Mouse (Mus musculus) limb, embryonic 13.5 days (tissue): ENCODE results near the gene Mamdc4. TPM values are rescaled to one million over a fixed set of nuclear protein-coding genes. Genes with fewer than 3 reads are reported as not detected.
"Not testable (repeated sequence)": the region's sequence is repeated elsewhere in the genome, so short reads cannot be mapped to it uniquely, and the experiment has no call there.

Experiments
- ATAC-seq: fragments of 200-750 bp; cut with Nextera tagmentation; 2 replicates; pipeline ENCODE4 v1.8.0; 2017; ENCODE audit warnings: low read depth, moderate number of reproducible peaks, moderate TSS enrichment; ENCODE audit not compliant: low FRiP score
- H3K27ac ChIP-seq: fragments of 300-500 bp; sonication (generic); 2 replicates; pipeline ENCODE4 v1.5.1; 2015; ENCODE audit warnings: inconsistent platforms, mild to moderate bottlenecking, moderate library complexity
- H3K27me3 ChIP-seq: fragments of 300-500 bp; sonication (generic); 2 replicates; pipeline ENCODE4 v1.6.1; 2015; ENCODE audit warnings: mild to moderate bottlenecking, inconsistent platforms
- H3K36me3 ChIP-seq: fragments of 300-500 bp; sonication (generic); 2 replicates; pipeline ENCODE4 v1.6.1; 2015; ENCODE audit warnings: inconsistent platforms, mild to moderate bottlenecking, moderate library complexity
- H3K4me1 ChIP-seq: fragments of 300-500 bp; sonication (generic); 2 replicates; pipeline ENCODE4 v1.6.1; 2015; ENCODE audit warnings: inconsistent platforms
- H3K4me2 ChIP-seq: fragments of 300-500 bp; sonication (generic); replicated peaks from 2 replicates; pipeline ENCODE4 v1.6.1; 2015; ENCODE audit warnings: inconsistent platforms, mild to moderate bottlenecking, moderate library complexity
- H3K4me3 ChIP-seq: fragments of 300-500 bp; sonication (generic); 2 replicates; pipeline ENCODE4 v1.5.1; 2015; ENCODE audit warnings: moderate library complexity, mild to moderate bottlenecking, inconsistent platforms
- H3K9ac ChIP-seq: fragments of 300-500 bp; sonication (generic); 2 replicates; pipeline ENCODE4 v1.6.1; 2015; ENCODE audit warnings: mild to moderate bottlenecking, inconsistent platforms
- H3K9me3 ChIP-seq: fragments of 300-500 bp; sonication (generic); 2 replicates; pipeline ENCODE4 v1.6.1; 2016; ENCODE audit warnings: inconsistent platforms
- WGBS: fragments of 180-500 bp; shearing (Covaris S2); methylation state at CpG from one replicate; pipeline ENCODE4 v1.1.7; 2015; 5-methylcytosine and 5-hydroxymethylcytosine counted together
- polyA plus RNA-seq: library from polyadenylated mRNA; unstranded; fragments of >200 nt; fragmentation: Nextera tagmentation; extraction: Ambion mirVana; gene quantifications from 2 replicates; pipeline ENCODE4 v1.2.1, GENCODE M21; 2015

Gene Mamdc4
- polyA plus RNA-seq, 1 experiment from 2014 or later = 5.8 TPM

- H3K4me3 ChIP-seq, H3K4me2 ChIP-seq, H3K9me3 ChIP-seq, H3K9ac ChIP-seq, H3K27ac ChIP-seq, ATAC-seq, H3K27me3 ChIP-seq, H3K4me1 ChIP-seq, H3K36me3 ChIP-seq: not testable (repeated sequence)
- WGBS = 82% methylated on average over 4 of the region's 4 CpGs
Measured at GRCm38 (mm10) chr2:25553171-25553786, 21.4 kb downstream of the Mamdc4 start.

DNA sequence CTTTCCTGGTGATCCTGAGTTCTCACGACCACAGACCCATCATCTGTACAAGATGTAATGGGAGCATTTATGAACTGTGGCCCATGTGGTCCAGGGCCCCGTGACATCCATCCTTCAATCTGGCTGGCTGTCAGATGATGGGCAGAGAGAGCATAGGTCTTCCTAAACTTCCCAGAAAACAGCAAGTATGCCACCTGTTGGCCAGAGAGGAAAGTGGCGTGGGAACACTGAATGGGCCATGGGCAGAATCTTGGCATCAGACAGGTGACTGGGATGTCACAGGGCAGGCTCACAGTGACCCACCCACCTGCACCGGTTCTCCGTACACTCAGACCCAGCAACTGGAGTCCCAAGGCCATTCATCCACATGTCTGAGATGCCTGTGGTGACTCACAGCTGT lies 23.5 kb downstream of the Mamdc4 start:
- H3K9me3 ChIP-seq = no peaks in the 10 kb centered on the region
- no peak overlapping the region for H3K4me3 ChIP-seq
- ATAC-seq = no peak
- H3K4me2 ChIP-seq = no peak overlapping the region
- no peak overlapping the region for H3K9ac ChIP-seq
- no peak overlapping the region for H3K27ac ChIP-seq
- H3K27me3 ChIP-seq = no peaks in the 10 kb centered on the region
- peaks cover 4% of the 10 kb centered on the region; the same call in 1 of the 2 replicates for H3K4me1 ChIP-seq
- H3K36me3 ChIP-seq = no peaks in the 10 kb centered on the region
- WGBS = 32% methylated on average over 5 of the region's 5 CpGs

DNA sequence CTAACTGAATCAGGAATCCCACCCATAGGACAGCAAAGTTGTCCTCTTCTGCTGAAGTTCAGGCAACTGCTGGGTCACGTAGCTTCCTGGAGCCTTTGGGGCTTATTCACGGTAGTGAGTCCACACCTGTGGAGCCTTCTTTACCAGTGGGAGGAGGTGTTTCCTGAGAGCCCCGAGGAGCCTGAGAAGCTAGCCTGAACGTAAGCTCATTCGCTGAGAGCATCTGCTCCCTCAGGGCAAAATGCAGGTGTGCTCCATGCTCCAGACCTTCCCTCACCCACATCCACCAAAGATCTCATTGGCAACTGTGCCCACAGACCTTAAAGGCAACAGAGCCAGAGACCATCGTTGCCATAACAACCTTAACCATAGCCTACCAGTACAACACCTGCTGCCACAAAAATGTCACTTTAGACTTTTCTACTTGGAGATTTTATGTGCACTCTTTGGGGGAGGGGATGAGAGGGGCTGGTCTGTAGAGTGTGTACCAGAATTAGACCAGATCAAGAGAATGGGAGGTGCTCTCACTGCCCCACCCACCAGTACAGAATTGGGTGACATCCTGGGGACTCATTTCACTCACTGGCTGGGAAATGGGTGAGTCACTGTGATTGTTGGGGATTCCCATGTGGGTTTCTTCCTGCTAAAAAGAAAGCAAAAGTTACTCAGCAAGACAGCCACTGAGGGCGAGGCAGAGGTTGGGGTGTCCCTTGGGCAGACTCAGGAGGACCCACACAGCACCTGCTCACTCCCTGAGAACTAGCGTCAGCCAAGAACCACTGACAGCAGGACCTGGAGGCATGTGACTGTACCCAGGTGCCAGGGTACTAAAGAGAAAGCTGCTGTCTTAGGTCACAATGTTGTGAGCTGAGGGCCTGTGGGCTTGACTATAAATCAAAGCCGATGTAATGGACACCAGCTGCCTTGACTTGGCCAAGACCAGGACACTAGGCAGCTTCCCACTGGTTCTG lies 25.3 kb downstream of the Mamdc4 start:
- Histone ChIP-seq H3K36me3 (no peaks in the 10 kb centered on the region), H3K27ac (no peak overlapping the region), H3K4me3 (no peak overlapping the region), H3K9ac (peak overlapping the region; percentile 25; the same call in 1 of the 2 replicates), H3K4me2 (no peak overlapping the region), H3K9me3 (no peaks in the 10 kb centered on the region), H3K27me3 (no peaks in the 10 kb centered on the region), H3K4me1 (peaks cover 17% of the 10 kb centered on the region)
- ATAC-seq = no peak
- WGBS = 58% methylated on average over 9 of the region's 9 CpGs

DNA sequence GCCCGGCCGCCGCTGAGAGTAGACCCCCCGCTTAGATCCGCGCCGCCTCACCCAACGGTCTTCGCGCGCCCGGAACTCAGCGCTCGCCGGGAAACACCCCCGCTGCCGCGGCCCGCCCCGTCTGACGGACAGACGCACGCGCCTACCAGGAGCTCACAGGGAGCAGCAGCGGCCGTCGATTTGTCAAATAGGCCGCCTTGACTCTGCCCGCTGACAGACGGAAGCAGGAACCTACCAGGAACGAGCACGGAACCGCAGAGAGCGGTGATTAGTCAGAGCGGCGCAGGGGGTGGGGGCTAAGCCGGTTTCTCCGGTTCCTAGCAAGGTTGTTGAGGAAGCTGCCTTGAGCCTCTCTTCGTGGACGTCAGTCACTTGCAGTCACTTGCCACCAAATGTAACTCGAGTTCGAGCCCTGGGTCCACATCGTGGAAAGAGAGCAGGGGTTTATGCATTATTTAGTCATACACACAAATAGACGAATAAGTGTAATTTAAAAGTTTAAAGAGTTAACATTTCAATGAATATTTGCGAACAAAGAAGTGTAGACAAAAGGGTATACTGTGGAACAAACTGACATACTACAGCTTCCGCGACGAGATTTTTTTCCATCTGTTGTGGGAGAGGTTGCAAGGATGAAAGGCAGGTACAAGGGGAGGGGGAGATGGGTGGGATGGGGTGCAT lies 27.7 kb downstream of the Mamdc4 start, which contains the start of gene Traf2:
Gene Traf2, minus strand, starts transcription at position 130 of the 681 bp plus-strand sequence.
- H3K9me3 ChIP-seq = no peaks in the 10 kb centered on the region
- peaks cover 17% of the 10 kb centered on the region for H3K4me1 ChIP-seq
- peak; percentile 99 for ATAC-seq
- H3K9ac ChIP-seq = peak within 1 kb of the TSS; percentile 89
- 3% methylated on average over 48 of the region's 48 CpGs for WGBS
- H3K36me3 ChIP-seq = no peaks in the 10 kb centered on the region
- no peaks in the 10 kb centered on the region for H3K27me3 ChIP-seq
- H3K27ac ChIP-seq = peak within 1 kb of the TSS; percentile 65; the same call in 1 of the 2 replicates
- H3K4me2 ChIP-seq = peak within 1 kb of the TSS; percentile 85
- H3K4me3 ChIP-seq = peak within 1 kb of the TSS; percentile 75

DNA sequence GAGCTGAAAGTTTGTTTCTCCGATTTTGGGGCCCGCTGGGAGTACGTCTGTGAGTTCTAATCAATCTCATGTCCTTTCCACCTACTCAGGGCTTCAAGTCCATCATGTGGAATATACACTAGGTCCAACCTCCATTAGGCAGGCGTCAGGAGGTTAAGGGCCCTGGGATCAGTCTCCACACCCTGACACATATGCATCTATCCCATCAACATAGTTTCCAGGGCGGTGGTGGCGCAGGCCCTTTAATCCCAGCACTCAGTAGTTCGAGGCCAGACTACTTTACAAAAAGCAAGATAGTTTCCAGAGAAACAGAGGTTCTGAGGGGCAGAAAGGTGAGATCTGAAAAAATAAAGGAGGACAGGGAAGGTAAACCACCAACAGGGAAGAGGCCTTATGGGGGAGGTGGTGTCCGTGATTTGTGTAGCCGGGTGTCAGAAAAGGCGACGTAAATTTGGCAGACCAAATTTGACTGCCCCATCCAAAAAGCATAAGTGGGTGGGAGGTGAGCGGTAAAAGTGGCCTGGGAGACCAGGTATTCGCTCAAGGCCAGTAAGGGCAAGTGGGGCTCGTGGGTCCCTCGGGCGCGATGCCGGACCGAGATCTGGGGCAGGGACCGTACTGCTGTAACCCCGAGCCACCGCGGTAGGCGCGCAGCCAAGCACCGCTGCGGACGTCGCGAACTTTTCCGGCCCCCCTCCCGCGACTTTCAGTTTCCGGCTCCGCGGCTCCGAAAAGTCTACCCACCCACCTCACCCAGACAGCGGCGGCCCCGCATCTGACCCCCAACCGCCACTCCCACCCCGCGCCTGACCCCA lies 28.4 kb downstream of the Mamdc4 start:
- H3K4me1 ChIP-seq = peaks cover 21% of the 10 kb centered on the region
- WGBS = 8% methylated on average over 38 of the region's 43 CpGs

GRCm38 (mm10) chr2:25541644-25542367 lies 32.8 kb downstream of the Mamdc4 start:
- H3K36me3 ChIP-seq = peaks cover 18% of the 10 kb centered on the region
- ATAC-seq = no peak
- H3K9ac ChIP-seq = no peak overlapping the region
- H3K4me3 ChIP-seq = no peak overlapping the region
- H3K4me1 ChIP-seq = peaks cover 17% of the 10 kb centered on the region
- H3K4me2 ChIP-seq = no peak overlapping the region
- 75% methylated on average over 10 of the region's 10 CpGs for WGBS
- no peaks in the 10 kb centered on the region for H3K9me3 ChIP-seq
- H3K27me3 ChIP-seq = no peaks in the 10 kb centered on the region
- no peak overlapping the region for H3K27ac ChIP-seq

More for the DNA sequence above, 28.4 kb downstream of the Mamdc4 start:
- H3K9ac ChIP-seq = peak overlapping the region; percentile 89
- H3K36me3 ChIP-seq = no peaks in the 10 kb centered on the region
- no peaks in the 10 kb centered on the region for H3K27me3 ChIP-seq
- H3K27ac ChIP-seq = peak overlapping the region; percentile 65; the same call in 1 of the 2 replicates
- ATAC-seq = peak; percentile 75
- peak overlapping the region; percentile 85 for H3K4me2 ChIP-seq
- H3K9me3 ChIP-seq = no peaks in the 10 kb centered on the region
- H3K4me3 ChIP-seq = peak overlapping the region; percentile 75

DNA sequence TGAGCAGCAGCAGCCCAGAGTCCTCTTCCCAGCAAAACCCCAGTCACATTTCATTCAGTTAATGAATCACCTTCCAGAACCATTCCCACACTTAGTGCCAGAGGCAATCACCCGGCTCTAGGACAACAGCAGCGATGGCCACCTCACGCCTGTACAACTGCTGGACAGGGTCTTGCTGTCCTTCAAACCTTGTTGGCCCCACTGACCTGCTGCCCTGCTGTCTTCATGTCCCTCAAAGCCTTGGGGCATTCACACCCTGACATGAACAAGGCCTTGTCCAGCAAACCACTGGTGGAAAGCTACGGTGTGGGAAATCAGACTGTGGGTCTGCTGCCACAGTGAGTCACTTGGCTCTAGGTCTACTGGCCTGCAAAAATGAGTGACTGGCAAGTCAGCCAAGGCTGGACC lies 34.1 kb downstream of the Mamdc4 start:
- H3K4me1 ChIP-seq = peaks cover 11% of the 10 kb centered on the region
- no peak overlapping the region for H3K27ac ChIP-seq
- H3K4me3 ChIP-seq = no peak overlapping the region
- no peaks in the 10 kb centered on the region for H3K27me3 ChIP-seq
- no peak overlapping the region for H3K9ac ChIP-seq
- no peak overlapping the region for H3K4me2 ChIP-seq
- ATAC-seq = no peak
- 94% methylated on average over 4 of the region's 4 CpGs for WGBS
- peaks cover 31% of the 10 kb centered on the region for H3K36me3 ChIP-seq
- no peaks in the 10 kb centered on the region for H3K9me3 ChIP-seq

- no peak for ATAC-seq
- Histone ChIP-seq H3K27me3 (no peaks in the 10 kb centered on the region), H3K27ac (no peak overlapping the region), H3K9ac (no peak overlapping the region), H3K9me3 (no peaks in the 10 kb centered on the region), H3K4me3 (no peak overlapping the region), H3K36me3 (peaks cover 64% of the 10 kb centered on the region), H3K4me2 (no peak overlapping the region), H3K4me1 (no peaks in the 10 kb centered on the region)
- 95% methylated on average over 8 of the region's 8 CpGs for WGBS
Measured at GRCm38 (mm10) chr2:25536531-25536930, 38.1 kb downstream of the Mamdc4 start.

DNA sequence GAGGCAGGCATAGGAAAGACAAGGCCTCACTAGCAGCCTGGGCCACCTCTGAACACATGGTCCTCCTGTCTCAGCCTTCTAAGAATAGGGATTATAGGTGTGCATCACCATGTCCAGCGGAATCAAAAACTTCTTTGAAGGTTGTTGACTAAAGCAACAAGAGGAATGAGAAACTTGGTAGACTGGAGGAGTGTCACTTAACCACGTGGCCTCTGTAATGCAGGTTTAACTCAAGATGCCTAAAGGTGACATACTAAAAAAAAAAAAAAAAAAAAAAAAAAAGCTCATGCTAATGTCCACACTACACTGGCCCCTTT lies 39.8 kb downstream of the Mamdc4 start:
- H3K9me3 ChIP-seq = no peaks in the 10 kb centered on the region
- H3K4me3 ChIP-seq = no peak overlapping the region
- WGBS = 89% methylated on average over 2 of the region's 2 CpGs
- no peak overlapping the region for H3K4me2 ChIP-seq
- H3K27ac ChIP-seq = no peak overlapping the region
- H3K9ac ChIP-seq = no peak overlapping the region
- no peaks in the 10 kb centered on the region for H3K27me3 ChIP-seq
- ATAC-seq = no peak
- no peaks in the 10 kb centered on the region for H3K4me1 ChIP-seq
- peaks cover 81% of the 10 kb centered on the region for H3K36me3 ChIP-seq

DNA sequence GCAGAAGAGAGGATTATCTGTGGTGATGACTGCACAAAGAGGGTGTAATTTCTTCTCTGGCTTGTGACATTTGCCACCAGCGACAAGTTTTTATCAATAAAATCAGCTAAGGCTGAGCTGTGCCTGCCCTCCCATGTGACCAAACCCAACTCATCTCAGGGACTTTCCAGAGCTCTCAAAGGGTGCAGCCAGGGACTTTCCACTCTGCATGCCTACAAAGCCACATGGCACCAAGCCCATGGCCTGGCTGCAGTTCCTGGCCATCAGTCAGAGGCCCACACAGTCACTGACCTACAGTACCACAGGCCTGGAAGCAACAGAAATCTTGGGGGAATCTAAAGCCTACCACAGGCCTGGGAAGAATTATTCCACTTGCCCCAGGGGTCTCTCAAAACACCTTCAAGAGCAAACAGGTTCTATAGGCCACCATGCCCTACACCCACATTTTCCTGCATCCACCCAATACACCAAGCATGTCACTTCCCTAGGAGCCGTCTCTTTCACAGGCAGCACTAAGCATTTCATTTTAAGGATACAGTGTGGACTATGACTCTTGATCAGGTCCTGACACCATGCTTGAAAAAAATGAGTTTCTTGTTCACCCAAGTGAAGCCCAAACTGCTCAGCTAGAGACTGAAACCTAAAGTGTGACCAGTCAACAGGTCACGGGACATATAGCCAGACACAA lies 40.3 kb downstream of the Mamdc4 start:
- H3K36me3 ChIP-seq = peaks cover 86% of the 10 kb centered on the region
- 90% methylated on average over 3 of the region's 3 CpGs for WGBS
- no peak for ATAC-seq

More for the DNA sequence above, 40.3 kb downstream of the Mamdc4 start:
- H3K4me2 ChIP-seq = no peak overlapping the region
- no peak overlapping the region for H3K27ac ChIP-seq
- no peak overlapping the region for H3K4me3 ChIP-seq
- H3K4me1 ChIP-seq = no peaks in the 10 kb centered on the region
- no peaks in the 10 kb centered on the region for H3K27me3 ChIP-seq
- no peak overlapping the region for H3K9ac ChIP-seq
- no peaks in the 10 kb centered on the region for H3K9me3 ChIP-seq
